Mouse (Mus musculus): ENCODE measurements at regions not wholly inside any gene's neighbourhood (a gene's known extent, or its start where the extent isn't known, plus 50 kb on each side); places are given as distances from the start of the nearest gene placed in this dataset.

DNA sequence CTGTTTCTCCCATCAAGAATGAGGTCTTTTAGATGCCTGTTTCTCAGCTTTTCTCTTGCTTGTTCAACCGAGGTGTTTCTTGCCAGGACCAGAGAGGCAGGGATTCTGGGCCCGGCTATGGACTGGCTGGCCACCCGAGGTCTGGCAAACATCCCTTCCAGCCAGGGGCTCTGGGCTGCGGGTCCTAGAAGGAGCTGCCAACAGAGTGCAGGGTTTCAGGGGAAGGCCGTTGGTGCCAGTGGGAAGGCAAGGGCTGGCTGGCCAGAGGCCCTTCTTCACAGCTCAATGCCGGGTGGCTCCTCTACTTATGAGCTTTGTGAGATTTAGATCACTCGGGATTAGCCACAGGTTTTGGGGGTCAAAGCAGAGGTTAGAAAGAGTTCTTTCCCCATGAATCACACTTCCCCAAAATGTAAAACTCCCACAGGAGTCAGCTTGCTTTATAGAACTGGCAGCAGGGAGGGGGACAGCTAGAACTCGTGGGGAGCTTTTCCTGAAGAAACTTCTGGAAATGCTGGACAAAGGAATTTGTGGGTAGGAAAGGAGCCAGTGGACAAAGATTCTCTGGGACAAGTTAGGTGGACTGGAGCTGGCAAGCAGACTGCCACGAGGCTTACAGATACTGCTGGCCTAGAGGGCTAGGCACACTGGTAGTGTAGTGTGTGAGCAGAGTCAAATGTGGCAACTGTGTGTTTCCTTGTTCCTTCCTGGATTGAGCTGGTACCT is 104.1 kb upstream of the Vps8 start:
- DNase-seq (ENCODE audit: low read depth, low spot score) = peak; percentile 95

DNA sequence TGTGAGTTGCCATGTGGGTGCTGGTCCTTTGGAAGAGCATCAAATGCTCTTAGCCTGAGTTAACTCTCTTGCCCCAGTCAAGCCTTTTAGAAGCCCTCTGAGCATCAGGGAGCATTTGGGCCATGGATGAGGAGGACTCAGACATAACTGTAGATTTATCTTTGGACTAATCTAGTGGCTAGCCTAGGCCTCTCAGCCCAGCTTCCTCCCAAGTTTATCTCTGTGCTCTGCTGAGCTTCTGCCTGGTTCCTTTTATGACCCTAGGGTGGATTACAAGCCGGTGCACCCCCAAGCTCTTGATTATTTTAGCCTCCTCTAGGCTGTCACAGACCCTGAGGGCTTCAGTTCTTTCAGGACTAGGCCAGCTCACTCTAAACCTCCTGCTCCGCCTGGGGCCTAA is 102.6 kb upstream of the Vps8 start:
- no peak for DNase-seq (ENCODE audit: low read depth, low spot score)

DNA sequence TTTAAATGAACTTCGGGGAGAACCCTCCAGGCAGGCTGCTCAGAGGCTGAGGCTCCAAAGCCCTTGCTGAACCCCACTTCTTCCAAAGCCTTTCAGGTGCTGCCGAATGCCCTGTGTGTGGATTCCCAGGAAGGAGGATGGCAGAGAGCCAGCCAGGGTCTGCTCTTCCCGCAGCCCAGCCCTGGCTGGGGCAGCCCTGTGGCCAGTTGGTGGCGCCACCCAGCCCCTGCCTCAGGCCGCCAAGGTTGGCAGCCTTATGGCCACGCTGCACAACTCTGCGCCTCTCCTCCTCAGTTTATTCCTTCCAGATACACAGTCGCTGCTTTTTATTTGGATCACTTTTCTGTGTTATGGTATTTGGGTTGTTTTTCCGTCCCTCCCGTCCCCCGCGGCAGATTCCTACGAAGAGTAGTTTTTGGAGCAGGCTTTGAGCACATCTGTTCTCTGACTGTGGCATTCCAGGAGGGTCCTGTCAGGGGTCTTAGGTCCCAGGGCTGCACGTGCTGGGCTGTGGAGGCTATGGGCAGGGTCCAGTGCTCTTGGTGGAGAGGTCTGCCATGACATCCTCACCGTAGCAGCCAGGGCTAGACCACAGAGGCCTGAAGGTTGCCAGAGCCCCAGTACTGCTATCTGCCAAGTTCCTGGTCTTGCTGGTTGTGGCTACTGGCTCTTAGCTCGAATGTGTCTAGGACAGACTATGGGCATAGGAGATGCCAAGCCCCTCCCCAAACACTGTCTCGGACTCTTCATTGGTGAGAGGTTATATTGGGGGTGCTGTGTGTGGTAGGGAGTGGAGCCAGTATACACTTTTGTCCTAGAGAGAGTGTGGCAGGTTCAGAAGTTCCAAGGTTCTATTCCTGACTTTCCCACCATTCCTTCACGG is 101.5 kb upstream of the Vps8 start:
- no peak for DNase-seq (ENCODE audit: low read depth, low spot score)

DNA sequence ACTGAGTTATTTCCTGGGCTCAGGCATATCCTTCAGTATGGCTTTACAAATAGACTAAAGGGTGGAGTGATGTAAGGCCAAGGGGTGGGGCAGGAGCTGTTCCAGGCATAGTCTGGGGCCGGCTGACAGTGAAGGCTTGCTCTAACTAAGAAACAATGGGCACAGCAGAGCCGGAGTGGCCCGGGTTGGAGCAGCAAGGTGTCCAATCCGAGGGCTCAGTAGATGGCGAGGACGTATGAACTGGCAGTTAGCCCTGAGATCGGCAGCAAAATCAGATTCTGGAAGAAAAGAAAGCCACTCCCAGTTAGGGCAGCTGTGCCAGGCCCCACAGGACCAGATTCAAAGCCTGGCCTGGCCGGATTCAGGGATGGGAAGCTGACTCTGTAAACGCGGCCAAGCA is 100.5 kb upstream of the Vps8 start:
- DNase-seq (ENCODE audit: low read depth, low spot score) = peak; percentile 74

DNA sequence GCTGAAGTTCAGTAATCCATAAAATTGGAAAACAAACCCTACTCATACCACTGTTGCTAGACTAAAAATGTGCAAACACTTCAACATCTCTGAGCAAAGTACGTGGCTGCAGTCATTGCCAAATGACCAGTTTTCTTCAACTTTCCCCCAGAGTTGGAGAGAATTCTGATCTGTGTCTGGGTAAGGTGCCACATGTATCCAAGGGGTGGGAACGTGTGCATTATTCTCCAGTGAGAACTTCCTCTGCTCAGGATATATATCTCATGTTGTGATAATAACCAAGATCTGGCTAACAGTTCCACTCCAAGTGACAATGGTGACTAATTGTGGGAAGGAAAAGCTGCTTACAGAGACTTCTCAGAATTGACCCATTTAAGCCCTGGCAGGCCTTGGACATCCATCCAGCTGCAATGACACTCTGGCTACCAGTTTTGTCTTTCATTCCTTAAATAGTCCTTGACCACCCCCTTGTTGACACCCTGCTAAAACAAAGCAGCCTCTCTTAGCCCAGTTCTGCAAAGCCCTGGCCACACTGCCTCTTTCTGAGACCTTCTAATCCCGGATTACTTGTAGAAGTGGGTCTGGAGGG is 99.4 kb upstream of the Vps8 start:
- peak; percentile 40 for DNase-seq (ENCODE audit: low read depth, low spot score)

DNA sequence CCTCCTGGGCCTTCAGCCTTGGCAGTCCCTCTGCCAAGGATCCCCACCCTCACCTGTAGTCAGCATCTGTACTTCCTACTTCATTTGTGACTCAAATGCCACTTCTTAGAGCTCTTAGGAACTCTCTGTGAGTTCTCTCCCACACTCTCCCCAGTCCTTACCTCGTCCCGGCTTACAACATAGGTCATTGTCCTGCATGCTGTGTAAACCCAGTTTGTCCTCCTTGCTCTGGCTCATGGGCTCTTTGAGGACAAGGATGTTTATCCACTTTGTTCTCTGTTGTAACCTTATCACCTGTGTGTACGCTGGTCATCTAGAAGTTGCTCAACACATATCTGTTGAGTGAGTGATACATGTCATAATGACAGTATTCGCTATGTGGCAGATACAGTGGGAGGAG is 94.9 kb upstream of the Vps8 start:
- DNase-seq (ENCODE audit: low read depth, low spot score) = no peak

DNA sequence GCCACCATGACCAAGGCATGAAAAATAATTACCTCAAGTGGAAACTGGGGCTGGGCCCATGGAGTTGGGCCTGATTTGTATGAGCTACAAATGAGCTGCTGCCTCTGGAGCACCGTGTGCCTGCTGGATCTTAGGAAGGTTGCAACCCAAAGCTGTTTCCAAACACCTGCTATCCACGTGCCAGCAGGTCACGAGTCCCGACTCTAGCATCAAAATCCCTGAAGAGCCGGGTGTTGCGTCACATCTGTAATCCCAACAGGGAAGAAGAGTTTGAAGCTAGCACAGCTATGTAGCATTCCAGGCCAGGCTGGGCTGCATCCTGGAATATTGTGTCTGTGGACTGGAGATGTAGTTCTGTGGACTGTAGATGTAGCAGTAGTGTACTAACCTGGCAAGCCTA is 93.7 kb upstream of the Vps8 start:
- no peak for DNase-seq (ENCODE audit: low read depth, low spot score)

DNA sequence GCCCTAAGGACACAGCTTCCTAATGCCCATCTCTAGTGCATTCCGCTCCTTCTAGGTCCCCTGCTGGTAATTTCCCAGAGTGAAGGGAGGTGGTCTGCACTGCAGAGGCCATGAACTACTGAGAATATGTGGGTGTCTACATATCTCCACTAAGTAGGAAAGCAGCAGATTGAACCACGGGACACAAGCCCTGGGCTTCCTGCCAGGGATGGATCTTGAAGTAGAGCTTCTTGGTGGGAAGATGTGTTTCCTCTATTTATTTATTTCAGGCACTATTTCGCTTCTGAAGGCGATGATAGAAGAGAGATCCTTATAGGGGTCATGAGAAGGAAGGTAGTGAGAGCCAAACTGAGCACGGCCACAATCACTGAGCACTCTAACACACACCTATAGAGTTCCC is 91.7 kb upstream of the Vps8 start:
- no peak for DNase-seq (ENCODE audit: low read depth, low spot score)

DNA sequence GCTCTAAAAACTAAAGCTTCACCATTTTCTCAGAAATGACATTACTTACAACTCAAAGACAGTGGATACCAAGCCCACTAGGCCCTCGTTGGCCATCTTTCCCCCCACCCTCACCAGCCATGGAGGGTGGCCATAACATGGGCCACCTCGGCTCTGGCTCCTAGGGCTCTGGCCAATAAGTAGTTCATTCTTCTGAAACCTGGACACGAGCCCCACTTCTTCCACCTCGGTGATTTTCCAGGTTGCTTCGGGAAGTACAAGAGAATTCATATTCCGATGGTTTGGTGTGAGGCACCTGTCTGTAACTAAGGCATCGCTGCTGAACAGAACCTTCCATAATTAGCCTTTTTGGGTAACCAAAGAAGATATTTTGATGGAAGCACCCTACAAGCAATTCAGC is 90.5 kb upstream of the Vps8 start:
- peak; percentile 36 for DNase-seq (ENCODE audit: low read depth, low spot score)

DNA sequence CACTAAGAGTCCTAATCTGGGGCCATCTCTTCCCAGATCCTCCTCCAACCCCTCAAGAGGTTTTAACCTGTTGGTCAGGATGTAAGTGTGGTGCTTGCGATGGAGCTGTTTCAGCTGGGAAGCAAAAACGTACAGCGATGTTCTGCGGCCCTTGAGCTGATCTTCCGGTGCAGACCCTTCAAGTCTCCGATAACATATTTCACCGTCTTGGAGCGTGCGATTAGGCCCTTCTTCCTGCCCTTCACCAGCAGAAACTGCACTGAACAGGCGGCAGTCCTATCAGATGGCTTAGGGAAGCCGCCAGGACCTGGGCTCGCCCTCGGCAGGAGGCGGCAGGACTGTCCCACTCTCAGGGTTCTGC is 90.1 kb upstream of the Vps8 start:
- DNase-seq (ENCODE audit: low read depth, low spot score) = no peak

DNA sequence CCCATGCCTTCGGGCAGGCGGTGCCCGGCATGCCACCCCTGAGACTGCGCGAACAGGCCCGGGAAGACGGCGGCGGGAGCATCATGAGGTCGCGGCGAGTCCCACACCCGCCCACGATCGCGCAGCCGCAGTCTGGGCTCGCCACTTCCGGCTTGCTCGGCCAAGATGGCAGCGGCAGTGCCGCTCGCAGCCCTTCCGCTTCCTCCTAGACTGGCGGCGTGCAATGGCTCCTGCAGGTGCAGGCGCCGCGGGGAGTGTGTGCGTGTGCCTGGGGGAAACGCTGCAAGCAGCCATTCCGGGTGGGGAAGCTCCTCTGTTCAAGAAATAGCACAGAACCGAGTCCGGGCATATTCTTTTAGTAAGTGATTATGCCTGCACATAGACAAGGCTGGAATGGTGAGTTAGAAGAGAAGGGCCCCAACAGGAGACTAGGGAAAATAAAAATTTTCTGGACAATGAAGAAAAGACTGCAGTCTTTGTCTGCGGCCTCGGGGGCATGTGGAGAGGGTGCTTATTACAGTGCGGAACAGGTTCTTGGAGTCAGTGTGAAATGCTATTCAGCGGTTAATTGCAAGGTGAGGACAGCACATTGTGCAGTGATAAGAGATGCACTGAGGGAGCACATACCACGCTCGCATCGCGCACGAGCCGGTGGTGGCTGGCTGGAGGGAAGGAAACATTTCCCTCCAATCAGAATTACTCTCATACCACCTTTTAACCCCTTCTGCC is 89.5 kb upstream of the Vps8 start:
- peak; percentile 91 for DNase-seq (ENCODE audit: low read depth, low spot score)

DNA sequence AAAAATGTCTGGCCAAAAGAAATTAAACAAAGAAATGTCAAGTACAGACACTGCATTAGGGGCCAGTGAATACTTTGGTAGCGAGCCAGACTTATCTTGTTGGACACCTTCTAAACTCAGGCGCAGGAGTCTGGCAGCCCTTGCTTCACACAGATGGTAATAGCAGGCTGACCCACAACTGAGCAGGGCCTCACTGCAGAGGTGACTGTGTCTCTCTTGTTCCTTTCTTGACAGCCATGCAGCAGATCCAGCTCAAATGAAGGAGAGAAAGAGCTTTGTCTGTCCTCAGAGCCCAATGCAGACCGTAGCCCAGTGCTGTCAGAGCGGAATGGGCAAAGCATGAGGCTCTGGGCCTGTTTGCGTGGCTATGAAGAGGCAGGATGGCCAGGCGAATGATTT is 83.9 kb upstream of the Vps8 start:
- no peak for DNase-seq (ENCODE audit: low read depth, low spot score)

DNA sequence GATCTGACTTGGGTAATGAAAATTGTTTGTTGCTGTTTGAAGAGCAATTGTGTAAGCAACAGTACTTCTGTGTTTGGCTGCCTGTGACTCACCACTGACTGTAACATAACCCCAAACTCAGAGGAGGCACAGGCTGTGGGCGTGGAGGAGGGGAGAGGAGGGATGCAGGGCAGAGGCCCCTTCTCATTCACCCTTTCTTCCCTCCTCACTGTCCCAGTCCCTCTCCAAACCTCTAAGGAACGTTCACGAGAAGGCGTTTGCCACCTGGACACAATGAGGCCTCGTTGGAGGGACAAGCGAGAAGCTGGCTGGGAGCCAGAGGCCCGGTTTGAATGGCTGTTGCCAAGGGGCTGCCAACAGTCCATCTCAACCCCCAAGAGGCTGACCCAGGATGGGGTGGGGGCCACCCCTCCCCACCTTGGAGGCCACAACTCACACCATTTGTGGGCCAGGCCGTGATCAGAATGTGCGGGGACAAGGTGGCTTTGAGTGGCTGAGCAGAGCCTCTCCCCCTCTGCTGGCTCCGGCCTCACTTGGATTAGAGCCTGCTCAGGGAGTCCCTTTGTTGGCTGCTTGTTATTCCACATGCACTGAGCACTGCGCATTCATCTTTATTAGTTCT is 83.3 kb upstream of the Vps8 start:
- DNase-seq (ENCODE audit: low read depth, low spot score) = peak; percentile 97

DNA sequence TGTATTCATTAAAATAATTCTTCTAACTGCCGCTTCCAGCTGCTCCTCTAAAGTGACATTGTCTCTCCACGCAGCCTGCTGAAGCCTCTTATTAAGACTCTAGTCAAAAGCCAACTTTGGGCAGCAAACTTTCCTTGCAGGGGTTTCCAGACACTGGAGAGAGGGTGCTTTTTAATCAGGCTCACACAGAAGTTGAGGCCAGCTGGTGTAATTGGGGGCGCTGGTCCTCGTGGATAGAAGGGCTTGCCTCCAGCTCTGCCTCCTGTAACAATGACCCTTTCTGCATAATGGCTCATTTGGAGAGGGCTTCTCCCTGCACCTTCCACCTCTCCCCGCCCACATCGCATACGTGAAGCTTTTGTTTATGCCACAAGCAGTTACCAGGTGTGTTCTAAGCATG is 82.8 kb upstream of the Vps8 start:
- DNase-seq (ENCODE audit: low read depth, low spot score) = no peak

DNA sequence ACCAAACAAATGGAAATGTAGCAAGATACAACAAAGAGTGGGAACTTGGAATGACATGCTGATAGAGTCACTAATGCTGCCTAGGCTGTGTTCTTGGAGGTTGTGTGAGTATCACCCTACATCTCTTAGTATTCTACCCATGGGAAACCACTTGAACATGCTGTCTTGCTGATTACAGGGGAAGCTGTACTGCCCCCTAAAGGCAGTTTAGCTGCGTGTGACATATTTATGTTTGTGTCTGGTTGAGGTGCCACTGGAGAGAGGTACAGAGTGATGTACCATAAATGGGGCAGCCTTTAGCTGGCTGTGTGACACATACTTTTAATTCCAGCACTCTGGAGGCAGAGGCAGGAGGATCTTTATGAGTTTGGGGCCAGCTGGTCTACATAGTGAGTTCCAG is 73.0 kb upstream of the Vps8 start:
- DNase-seq (ENCODE audit: low read depth, low spot score) = no peak

DNA sequence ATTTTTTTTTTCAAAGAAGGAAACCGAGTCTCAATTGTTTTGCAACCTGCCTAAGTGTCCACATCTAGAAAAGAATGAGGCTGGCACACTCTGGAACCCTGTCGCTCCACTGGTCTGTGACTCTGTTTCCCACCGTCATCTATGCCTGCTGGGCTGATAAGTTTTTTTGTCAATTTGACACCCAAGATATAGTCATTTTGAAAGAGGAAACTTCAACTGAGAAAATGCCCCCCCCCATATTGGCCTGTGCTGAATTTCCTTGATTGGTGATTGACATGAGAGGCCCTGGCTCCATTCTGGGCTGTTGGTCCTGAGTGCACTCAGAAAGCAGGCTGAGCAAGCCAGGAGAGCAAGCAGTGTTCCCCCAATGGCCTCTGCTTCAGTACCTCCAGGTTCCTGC is 71.6 kb upstream of the Vps8 start:
- DNase-seq (ENCODE audit: low read depth, low spot score) = no peak

DNA sequence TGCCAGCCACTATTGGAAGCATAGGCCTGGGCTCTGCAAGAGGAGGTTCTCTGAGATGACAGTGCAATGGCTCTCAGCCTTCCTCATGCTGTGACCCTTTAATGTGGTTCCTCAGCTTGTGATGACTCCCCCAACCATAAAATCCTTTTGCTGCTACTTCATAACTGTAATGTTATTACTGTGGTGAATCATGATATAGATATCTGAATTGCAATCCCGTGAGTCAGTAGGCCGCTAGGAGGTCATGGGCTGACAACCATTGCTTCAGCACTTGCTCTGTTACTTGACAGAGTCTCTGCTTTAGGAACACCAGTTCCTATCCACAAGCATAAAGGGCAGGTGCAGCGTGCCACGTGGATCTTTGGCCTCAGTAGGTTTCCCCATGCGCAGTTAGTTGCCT is 69.8 kb upstream of the Vps8 start:
- peak; percentile 92 for DNase-seq (ENCODE audit: low read depth, low spot score)

DNA sequence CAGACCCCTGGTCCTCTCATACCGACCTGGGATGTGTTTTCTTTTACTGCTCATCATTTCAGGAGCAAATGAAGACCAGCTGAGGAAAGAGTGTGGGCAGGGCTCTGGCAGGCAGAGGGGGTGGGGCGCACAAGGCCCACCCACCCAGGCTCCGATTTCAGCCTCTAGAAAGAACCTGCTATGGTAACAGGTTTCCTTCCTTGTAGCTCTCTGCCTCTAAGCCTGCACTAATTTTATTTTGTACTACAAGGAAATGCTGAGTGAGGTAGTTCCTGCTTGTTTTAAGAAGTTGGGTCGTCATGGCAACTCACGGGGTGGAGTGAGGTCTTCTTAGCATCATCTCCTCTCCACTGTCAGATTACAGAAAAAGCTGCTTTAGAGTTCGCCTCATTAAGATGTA is 69.4 kb upstream of the Vps8 start:
- DNase-seq (ENCODE audit: low read depth, low spot score) = peak; percentile 72

DNA sequence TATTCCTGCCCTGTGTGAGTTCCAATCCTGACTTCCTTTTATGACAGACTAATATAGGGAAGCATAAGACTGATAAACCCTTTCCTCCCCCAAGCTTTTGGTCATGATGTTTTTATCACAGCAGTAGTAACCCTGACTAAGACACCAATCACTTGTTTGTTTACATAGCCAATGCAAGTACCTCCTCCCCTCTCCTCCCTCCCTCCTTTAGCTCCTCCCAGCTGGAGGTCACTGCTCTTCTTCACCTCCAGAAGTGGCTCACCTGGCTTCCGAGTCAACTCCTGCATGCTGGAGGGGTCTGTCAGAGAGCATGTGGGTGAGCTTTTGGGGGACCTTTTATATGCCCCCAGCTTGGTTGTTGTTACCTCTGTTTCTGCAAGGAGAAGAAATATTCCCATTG is 67.3 kb upstream of the Vps8 start:
- DNase-seq (ENCODE audit: low read depth, low spot score) = no peak

DNA sequence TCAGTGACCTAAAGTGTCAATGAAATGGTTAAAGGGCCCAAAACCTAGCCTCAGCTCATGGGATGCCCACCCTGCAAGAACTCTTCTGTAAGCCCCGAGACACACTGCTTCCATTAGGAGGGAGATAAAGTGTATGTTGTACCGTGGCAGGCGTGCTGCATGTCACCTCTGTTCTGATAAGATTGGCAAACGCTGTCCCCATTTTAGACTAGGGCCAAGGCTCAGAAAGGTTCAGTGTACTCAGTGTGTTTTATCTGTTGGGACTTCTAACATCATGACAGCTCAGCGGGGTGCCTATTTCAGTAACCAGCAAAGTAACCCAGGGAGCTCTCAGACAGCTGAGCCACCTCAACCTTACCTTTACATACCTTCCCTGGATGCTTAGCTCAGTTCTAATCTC is 65.5 kb upstream of the Vps8 start:
- no peak for DNase-seq (ENCODE audit: low read depth, low spot score)

DNA sequence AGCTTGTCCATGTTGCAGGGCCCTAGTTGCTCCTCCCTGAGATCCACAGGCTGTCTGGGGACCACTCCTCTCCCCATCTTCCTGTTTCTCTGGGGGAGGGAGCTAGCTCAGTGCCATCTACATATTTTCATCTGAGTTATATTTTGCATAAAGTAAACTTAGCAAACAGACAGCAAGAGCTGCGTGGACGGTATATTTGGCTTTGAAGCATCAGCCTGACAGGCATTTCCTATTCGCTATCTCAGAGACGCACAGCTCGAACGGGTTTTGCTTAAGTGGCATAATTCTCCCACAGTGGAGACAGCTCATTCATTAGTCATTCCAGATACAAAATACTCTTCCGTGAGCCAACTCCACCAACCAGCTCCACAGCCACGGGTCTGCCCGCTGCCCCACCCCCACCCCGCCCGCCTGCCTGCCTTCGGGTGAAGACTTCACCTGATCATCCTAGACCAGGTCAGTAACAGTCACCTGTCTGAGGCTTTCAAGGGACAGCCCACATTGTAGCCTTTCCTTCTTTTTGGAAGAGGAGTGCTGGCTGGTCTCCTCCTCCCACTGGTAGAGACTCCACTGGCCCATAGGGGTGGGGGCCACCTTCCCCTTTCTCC is 64.5 kb upstream of the Vps8 start:
- DNase-seq (ENCODE audit: low read depth, low spot score) = peak; percentile 81

Measured in 3T3-L1 (cell line).